Mouse (Mus musculus): Measurements from ENCODE around the gene Brsk1. TPM values are rescaled to one million over a fixed set of nuclear protein-coding genes. Genes with fewer than 3 reads are reported as not detected.

Brsk1 gene
- total RNA-seq, 1 experiment: 20.7 TPM

- in situ Hi-C loops (cut with MboI; ENCODE audit: low sequenced_read_pairs in 2 of 2, unreplicated experiment in 2 of 2): no loop called here
- no peaks in the 10 kb centered on the region for H3K4me1 ChIP-seq (ENCODE audit: control insufficient read depth in 2 of 2, insufficient read depth in 2 of 2, low read length in 2 of 2, poor library complexity in 1 of 2)
- H3K9ac ChIP-seq (ENCODE audit: insufficient read depth, low read depth, low read length, poor library complexity, severe bottlenecking): no peak overlapping the region
- no peak for DNase-seq (ENCODE audit: low read depth, low spot score)
- H3K27ac ChIP-seq (ENCODE audit: insufficient read depth, low read depth, low read length, poor library complexity, severe bottlenecking): no peak overlapping the region
- H3K9me3 ChIP-seq (ENCODE audit: control insufficient read depth, insufficient read depth, low read depth, low read length): no peaks in the 10 kb centered on the region
- H3K36me3 ChIP-seq (ENCODE audit: control insufficient read depth, insufficient read depth, low read length, poor library complexity, severe bottlenecking): no peaks in the 10 kb centered on the region
- H3K4me3 ChIP-seq (ENCODE audit: insufficient read depth in 1 of 2, low read depth in 1 of 2, low read length in 2 of 2, poor library complexity in 1 of 2, severe bottlenecking in 1 of 2): no peak overlapping the region
- TF ChIP-seq MAFK (IDR thresholded peaks at IDR 0.05; ENCODE audit: insufficient read depth, low read depth, low read length) (no peak), CHD2 (IDR thresholded peaks at IDR 0.05; ENCODE audit: low read depth, low read length) (no peak), ZC3H11A (IDR thresholded peaks at IDR 0.05; ENCODE audit: borderline replicate concordance, low read depth, low read length) (no peak), HCFC1 (IDR thresholded peaks at IDR 0.05; ENCODE audit: borderline replicate concordance, insufficient read depth, low read length) (no peak), ZNF384 (IDR thresholded peaks at IDR 0.05; ENCODE audit: low read depth, low read length) (no peak)
Measured at GRCm38 (mm10) chr7:4724359-4724758, 34.0 kb downstream of the Brsk1 start.

DNA sequence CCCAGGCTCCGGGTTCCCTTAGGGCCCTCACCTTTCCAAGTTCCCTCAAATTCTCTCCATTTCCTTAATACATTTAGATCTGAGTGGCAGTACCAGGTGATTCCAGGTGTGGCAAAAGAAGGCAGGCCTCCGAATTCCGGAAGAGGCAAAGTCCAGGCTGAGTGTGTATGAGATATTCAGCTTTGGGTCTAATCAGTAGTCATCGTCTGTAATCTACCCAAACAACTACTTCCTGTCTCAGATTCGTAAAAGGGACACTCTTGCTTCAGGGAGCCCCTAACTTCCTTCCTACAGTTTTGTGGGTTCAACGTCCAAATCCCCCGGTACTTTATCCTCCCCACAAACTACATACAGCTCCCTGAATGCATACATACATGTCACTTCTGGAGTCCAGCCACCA, 34.8 kb downstream of the Brsk1 start, which contains the start of gene Tmem150b:
TSS of gene Tmem150b (minus strand) at position 81 of the 400 bp plus-strand sequence.
- DNase-seq (ENCODE audit: low read depth, low spot score): no peak
- no peak within 1 kb of the TSS for H3K27ac ChIP-seq (ENCODE audit: insufficient read depth, low read depth, low read length, poor library complexity, severe bottlenecking)
- in situ Hi-C loops (cut with MboI; ENCODE audit: low sequenced_read_pairs in 2 of 2, unreplicated experiment in 2 of 2): no loop called here
- no peaks in the 10 kb centered on the region for H3K9me3 ChIP-seq (ENCODE audit: control insufficient read depth, insufficient read depth, low read depth, low read length)
- H3K9ac ChIP-seq (ENCODE audit: insufficient read depth, low read depth, low read length, poor library complexity, severe bottlenecking): no peak within 1 kb of the TSS
- no peak for TF ChIP-seq CHD2 (IDR thresholded peaks at IDR 0.05; ENCODE audit: low read depth, low read length)
- no peak for TF ChIP-seq ZNF384 (IDR thresholded peaks at IDR 0.05; ENCODE audit: low read depth, low read length)
- no peak for TF ChIP-seq HCFC1 (IDR thresholded peaks at IDR 0.05; ENCODE audit: borderline replicate concordance, insufficient read depth, low read length)
- TF ChIP-seq ZC3H11A (IDR thresholded peaks at IDR 0.05; ENCODE audit: borderline replicate concordance, low read depth, low read length): no peak
- TF ChIP-seq MAFK (IDR thresholded peaks at IDR 0.05; ENCODE audit: insufficient read depth, low read depth, low read length): no peak
- no peak within 1 kb of the TSS for H3K4me3 ChIP-seq (ENCODE audit: insufficient read depth in 1 of 2, low read depth in 1 of 2, low read length in 2 of 2, poor library complexity in 1 of 2, severe bottlenecking in 1 of 2)
- H3K36me3 ChIP-seq (ENCODE audit: control insufficient read depth, insufficient read depth, low read length, poor library complexity, severe bottlenecking): no peaks in the 10 kb centered on the region
- no peaks in the 10 kb centered on the region for H3K4me1 ChIP-seq (ENCODE audit: control insufficient read depth in 2 of 2, insufficient read depth in 2 of 2, low read length in 2 of 2, poor library complexity in 1 of 2)

GRCm38 (mm10) chr7:4731090-4731489, 40.7 kb downstream of the Brsk1 start:
- in situ Hi-C loops (cut with MboI; ENCODE audit: low sequenced_read_pairs in 2 of 2, unreplicated experiment in 2 of 2): no loop called here
- H3K4me3 ChIP-seq (ENCODE audit: insufficient read depth in 1 of 2, low read depth in 1 of 2, low read length in 2 of 2, poor library complexity in 1 of 2, severe bottlenecking in 1 of 2): no peak overlapping the region
- TF ChIP-seq CHD2 (IDR thresholded peaks at IDR 0.05; ENCODE audit: low read depth, low read length) (no peak), ZC3H11A (IDR thresholded peaks at IDR 0.05; ENCODE audit: borderline replicate concordance, low read depth, low read length) (no peak), MAFK (IDR thresholded peaks at IDR 0.05; ENCODE audit: insufficient read depth, low read depth, low read length) (no peak), ZNF384 (IDR thresholded peaks at IDR 0.05; ENCODE audit: low read depth, low read length) (no peak), HCFC1 (IDR thresholded peaks at IDR 0.05; ENCODE audit: borderline replicate concordance, insufficient read depth, low read length) (no peak)
- no peak for DNase-seq (ENCODE audit: low read depth, low spot score)
- H3K9me3 ChIP-seq (ENCODE audit: control insufficient read depth, insufficient read depth, low read depth, low read length): no peaks in the 10 kb centered on the region
- no peaks in the 10 kb centered on the region for H3K4me1 ChIP-seq (ENCODE audit: control insufficient read depth in 2 of 2, insufficient read depth in 2 of 2, low read length in 2 of 2, poor library complexity in 1 of 2)
- H3K27ac ChIP-seq (ENCODE audit: insufficient read depth, low read depth, low read length, poor library complexity, severe bottlenecking): no peak overlapping the region
- no peak overlapping the region for H3K9ac ChIP-seq (ENCODE audit: insufficient read depth, low read depth, low read length, poor library complexity, severe bottlenecking)
- no peaks in the 10 kb centered on the region for H3K36me3 ChIP-seq (ENCODE audit: control insufficient read depth, insufficient read depth, low read length, poor library complexity, severe bottlenecking)

DNA sequence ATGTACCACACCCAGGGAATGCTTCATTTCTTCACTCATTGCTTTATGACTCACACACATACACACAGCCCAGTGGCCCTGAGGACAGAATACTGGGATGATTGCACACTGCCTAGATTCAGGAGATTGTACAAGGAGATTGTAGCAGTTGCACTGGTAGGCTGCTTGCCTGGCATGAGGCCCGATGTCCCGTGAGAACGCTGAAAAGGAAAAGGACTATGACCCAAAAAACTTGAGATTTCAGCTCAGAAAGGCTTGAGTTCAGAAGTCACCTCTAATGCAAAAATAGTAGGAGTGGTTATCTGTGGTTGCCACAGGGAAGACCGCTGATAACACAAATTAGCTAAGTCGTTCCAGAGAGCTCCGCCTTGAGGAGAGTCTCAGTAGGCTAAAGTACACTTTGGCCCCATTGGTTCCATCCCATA, 42.6 kb downstream of the Brsk1 start:
- TF ChIP-seq CHD2 (IDR thresholded peaks at IDR 0.05; ENCODE audit: low read depth, low read length) (no peak), HCFC1 (IDR thresholded peaks at IDR 0.05; ENCODE audit: borderline replicate concordance, insufficient read depth, low read length) (no peak), ZC3H11A (IDR thresholded peaks at IDR 0.05; ENCODE audit: borderline replicate concordance, low read depth, low read length) (no peak), MAFK (IDR thresholded peaks at IDR 0.05; ENCODE audit: insufficient read depth, low read depth, low read length) (no peak), ZNF384 (IDR thresholded peaks at IDR 0.05; ENCODE audit: low read depth, low read length) (no peak)
- H3K4me1 ChIP-seq (ENCODE audit: control insufficient read depth in 2 of 2, insufficient read depth in 2 of 2, low read length in 2 of 2, poor library complexity in 1 of 2): no peaks in the 10 kb centered on the region
- no peak overlapping the region for H3K27ac ChIP-seq (ENCODE audit: insufficient read depth, low read depth, low read length, poor library complexity, severe bottlenecking)
- H3K9ac ChIP-seq (ENCODE audit: insufficient read depth, low read depth, low read length, poor library complexity, severe bottlenecking): no peak overlapping the region
- no peaks in the 10 kb centered on the region for H3K36me3 ChIP-seq (ENCODE audit: control insufficient read depth, insufficient read depth, low read length, poor library complexity, severe bottlenecking)
- in situ Hi-C loops (cut with MboI; ENCODE audit: low sequenced_read_pairs in 2 of 2, unreplicated experiment in 2 of 2): no loop called here
- H3K9me3 ChIP-seq (ENCODE audit: control insufficient read depth, insufficient read depth, low read depth, low read length): no peaks in the 10 kb centered on the region
- H3K4me3 ChIP-seq (ENCODE audit: insufficient read depth in 1 of 2, low read depth in 1 of 2, low read length in 2 of 2, poor library complexity in 1 of 2, severe bottlenecking in 1 of 2): no peak overlapping the region
- no peak for DNase-seq (ENCODE audit: low read depth, low spot score)

Measured in ES-E14 (cell line).